Mouse (Mus musculus) T-helper 17 cell (primary cell): ENCODE data around the gene Tmem161a.

ENCODE experiments used
- in situ Hi-C, 2 experiments: fragments of 300-600 bp; cut with MboI, MseI; formaldehyde crosslinking; loops; 1 replicate in 1 of 2; 2 replicates in 1 of 2; pipeline ENCODE4 v1.15.1; 2025; ENCODE audit warnings: high pct_unique_total_duplicates in 2 of 2

Gene Tmem161a

DNA sequence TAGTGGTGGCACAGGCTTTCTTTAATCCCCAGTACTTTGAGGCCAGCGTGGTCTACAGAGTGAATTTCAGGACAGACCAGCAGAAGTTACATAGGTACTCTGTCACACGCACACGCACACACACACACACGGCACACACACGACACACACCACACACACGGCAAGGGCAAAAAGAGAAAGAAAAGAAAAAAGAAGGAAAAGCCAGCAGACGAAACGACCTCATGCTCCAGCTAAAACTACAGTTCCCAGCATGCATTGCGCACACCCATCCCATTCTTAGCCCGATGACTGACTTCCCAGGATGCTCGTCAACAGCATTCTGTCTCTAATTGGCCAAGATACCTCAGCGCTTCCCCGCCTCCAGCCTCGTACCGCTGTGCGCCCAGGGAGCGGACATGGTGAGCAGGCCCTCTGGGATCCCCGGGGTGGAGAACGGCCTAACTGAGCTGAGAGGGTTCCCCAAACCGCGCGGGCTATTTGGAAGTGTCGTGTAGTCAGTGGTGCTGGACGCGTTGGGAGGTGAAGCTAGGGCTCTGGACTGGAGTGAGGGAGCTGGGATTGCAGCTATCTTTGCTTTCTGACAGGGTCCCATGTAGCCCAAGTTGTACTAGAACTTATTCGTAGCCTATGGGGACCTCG is at the start of gene Tmem161a:
Tmem161a (plus strand) TSS at position 314 of the 639 bp plus-strand sequence.
- in situ Hi-C loops: no loop called here

DNA sequence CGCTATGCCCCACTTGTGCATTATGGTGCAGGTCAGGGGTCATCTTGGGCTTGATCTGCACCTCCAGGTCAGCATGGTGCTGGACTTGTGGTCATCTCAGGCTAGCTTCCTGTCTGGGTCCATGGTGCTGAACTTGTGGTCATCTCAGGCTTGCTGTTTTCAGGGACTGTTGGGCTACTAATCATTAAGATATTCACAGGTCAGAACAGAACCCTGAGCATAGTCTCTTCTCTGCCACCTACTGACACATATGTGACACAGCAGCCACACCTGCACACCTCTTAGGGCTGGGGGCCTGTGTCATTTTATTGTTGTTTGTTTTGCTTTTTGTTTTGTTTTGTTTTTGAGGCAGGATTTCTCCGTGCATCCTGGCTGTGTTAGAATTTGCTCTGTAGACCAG is 49.3 kb upstream of the Tmem161a start:
- in situ Hi-C loops: no loop called here

DNA sequence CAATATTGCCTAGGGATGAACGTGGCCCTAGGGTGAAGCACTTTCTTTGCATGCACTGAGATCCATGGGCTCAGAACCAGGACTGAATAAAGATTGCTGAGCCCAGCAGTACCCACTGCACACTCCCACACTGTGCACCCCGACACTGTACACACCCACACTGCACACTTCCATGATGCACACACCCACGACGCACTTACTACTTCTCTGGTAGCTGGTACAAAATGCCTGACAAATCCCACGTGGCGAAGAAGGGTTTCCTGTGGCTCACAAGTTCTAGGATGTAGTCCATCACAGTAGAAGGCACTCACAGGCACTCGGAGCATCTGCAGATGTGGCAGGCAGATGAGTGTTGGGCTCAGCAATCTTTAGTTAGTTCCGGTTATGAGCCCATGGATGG is 47.2 kb upstream of the Tmem161a start:
- in situ Hi-C loops: no loop called here

DNA sequence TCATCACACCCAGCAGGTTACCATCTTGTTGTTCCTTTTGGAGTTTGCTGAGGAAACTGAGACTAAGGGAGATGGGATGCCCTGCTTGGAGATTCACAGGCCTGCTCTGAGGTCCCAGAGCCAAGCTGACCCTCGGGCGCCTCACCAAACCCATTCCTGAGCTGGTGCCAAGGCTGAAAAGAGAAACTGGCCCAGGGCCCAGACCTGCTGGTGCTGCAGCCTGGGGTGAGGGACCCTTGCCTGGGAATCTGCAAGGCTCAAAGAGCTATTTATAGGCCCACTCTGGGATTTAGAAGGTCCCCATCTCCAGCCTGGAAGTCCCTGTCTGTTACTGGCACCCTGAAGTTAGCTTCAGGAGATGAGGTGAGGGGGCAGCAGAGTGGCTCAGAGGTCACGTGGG is 43.7 kb upstream of the Tmem161a start:
- in situ Hi-C loops: no loop called here

DNA sequence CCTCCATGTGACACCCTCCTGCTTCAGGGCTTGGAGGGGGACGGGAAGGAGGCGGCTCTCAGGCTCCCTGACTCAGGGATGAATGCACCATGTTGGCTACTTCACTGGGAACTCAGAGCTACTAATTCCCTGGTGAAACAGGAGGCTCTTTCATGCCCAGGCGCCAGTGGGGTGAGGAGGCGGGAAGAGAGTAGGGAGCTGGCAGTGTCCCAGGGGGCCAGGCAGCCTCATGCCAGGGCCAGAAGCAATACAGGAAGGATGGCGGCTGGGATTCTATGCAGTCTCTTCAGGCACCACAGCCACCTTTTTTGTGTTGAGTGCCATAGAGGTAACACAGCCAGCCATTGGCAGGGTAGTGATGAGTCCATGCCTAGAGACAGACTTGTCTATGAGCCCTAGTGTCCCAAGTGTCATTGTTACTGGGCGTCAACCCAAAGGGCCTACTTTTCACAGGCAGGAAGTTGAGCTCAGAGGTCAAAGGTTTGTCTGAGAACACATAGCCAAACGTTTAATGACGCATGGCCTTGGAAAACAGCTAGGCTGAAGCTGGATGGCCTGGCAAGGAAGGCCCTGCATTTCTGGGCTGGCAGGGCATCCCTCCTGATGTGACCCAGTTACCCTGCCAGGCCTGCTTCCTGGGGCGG is 42.7 kb upstream of the Tmem161a start:
- in situ Hi-C loops: no loop called here

DNA sequence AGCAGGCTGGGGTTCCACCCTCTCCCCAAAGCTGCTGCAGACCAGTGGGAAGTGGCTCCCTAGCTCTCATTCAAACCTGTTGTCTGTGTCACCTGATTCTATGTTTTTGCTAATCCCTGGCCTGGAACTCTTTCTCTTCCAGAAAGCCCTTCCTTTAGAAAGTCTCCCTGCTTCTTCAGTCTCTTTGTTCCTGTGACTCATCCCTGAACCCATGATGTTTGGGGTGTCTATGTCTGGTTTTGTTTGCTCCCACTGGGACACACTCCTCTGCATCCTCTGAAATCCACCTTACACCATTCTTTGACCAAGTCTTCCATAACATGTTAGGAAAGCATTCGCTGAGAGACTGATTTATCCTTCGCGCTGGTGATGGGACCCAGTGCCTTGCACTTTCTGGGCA is 42.1 kb upstream of the Tmem161a start:
- in situ Hi-C loops: no loop called here

DNA sequence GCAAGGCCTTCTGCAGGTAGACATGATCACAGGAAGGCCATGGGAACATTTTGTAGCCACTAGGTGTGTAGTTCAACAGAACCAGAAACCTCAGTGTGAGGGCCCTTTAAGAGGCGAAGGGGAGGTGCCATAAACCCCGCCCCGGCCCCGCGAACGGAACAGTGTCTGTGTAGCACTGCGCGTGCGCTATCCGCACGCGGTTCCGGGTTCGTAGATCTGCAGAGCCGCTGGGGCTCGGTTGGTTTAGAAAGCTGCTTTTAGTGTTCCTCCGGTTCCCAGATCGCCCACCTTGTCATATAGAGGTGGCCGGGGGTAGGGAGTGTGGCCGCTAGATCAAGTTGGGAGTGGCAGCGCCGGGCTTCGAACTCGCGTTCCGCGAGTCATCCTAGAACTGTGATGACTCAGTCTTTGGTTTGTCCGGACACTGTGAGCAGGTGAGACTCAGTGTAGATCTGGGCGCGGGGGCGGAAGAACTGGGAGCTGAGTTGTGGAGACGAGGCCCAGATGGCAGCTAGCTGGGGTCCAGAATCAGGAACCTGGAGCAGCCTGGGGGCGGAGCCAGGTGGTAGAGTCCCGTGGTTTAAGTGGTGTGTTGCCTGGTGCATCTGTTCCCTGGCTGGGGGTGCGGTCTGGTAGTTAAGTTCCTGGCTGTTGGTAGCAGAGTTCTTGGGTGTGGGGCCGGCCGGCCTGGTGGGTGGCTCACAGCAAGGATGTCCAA is 40.8 kb upstream of the Tmem161a start, which contains the start of gene Nr2c2ap:
Nr2c2ap (plus strand) TSS at position 168 of the 718 bp plus-strand sequence.
- in situ Hi-C loops: no loop called here

DNA sequence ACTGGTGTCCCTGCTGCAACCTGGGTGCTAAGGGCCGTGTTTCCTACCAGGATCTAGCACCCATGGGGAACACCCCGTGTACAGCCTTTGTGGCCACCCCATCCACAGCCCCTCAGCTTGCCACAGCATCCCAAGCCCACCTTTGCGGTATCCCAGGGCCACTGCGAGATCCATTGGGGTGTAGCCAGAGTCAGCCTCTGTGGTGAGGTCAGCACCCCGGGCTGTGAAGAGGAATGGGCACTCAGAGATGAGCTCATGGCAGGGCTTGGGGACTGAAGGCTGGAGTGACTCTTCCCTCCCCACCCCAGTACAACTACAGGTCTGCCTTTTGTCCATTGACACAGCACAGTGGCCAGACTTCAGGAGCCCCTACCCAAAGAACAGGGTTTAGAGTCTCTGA is 38.1 kb upstream of the Tmem161a start:
- in situ Hi-C loops: no loop called here

DNA sequence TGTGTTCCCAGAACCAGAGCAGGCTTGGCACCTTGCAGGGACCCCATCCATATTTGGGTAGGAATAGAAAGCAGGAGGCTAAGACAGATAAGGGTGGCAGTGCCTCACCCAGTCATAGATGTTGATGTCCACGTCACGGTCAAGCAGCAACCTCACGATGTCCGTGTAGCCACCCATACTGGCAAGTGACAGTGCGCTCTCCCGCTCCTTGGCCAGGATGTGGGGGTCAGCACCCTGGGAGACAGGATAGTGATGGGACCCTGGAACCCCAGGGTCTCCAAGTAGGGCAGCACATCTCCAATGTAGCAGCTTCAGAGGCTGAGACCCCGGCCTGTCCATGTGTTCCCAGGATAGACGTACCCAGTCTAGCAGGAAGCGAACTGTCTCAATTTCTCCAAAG is 37.2 kb upstream of the Tmem161a start:
- in situ Hi-C loops: no loop called here

DNA sequence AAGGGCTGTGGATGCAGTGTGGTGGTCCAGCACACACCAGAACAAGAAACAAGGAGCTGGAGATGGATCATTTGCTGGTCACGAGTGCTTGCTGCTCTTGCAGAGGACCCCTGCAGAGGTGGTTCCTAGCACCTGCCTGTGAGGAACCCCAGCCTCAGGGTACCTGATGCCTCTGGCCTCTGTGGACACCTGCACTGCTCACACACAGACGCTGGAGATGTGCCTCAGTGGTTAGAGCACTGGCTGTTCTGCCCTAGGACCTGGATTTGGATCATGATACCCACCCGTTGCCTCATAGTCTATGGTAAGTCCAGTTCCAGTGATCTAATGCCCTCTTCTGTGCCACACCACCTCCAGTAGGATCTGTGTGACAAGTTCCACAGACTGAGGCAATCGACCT is 35.6 kb upstream of the Tmem161a start:
- in situ Hi-C loops: no loop called here

DNA sequence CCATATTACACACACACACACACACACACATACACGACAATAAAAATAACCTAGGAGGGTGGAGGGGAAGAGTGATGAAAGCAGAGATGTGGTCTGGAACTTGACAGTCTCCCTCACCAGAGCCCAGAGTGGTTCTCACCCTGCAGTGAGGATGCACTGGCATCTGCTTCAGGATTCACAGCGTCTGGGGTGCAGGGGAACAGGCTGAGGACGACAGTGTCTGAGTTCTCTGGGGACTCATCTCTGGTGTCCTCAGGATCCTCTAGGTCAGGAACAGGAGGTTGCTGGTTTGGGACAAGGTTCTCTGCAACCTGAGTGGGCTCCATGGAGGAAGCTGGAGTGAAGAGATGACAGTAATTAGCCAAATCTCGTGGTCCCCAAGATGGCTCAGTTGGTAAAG is 34.3 kb upstream of the Tmem161a start:
- in situ Hi-C loops: no loop called here

DNA sequence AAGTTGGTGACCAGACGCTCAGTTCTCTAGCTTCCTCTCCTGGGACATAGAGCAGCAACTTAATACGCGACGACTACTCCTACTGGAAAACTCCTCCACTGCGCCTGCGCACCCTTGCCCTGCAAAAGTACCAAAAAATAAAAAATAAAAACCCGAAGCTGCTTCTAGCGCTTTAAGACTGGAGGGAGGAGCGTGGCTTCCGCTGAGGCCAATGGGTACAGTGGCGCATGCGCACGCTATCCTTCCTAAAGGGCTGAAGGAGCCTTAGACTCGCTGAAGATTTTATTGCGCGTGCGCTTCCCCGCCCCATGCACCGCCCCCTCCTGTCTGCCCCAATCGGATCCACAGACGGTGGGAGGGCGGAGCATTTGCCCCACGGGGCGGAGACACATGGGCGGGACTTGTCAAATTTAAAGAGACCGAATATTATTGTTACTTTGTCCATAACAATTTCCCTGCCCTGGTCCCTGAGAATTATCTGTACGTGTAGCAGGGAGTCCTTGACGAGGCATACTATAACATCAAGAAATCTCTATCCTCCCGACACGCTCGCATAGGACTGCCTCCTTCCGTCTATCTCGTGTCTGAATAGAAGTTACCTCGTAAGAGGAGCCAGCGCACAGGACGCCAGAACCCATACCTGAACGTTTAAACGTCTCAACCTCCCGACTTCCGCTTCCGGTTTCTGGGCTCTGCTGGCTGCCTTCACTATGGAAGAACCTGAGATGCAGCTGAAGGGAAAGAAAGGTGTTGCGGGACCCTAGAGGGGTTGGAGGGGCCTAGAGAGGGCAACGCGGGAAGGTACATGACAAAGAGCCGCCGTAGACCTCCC is 32.9 kb upstream of the Tmem161a start, which contains the start of the genes Rfxank, Borcs8 and Mef2b:
Rfxank (minus strand) TSS at position 129 of the 832 bp plus-strand sequence.
Borcs8 (plus strand) TSS at position 474 of the 832 bp plus-strand sequence.
Mef2b (plus strand) TSS at position 686 of the 832 bp plus-strand sequence.
- in situ Hi-C loops: no loop called here

DNA sequence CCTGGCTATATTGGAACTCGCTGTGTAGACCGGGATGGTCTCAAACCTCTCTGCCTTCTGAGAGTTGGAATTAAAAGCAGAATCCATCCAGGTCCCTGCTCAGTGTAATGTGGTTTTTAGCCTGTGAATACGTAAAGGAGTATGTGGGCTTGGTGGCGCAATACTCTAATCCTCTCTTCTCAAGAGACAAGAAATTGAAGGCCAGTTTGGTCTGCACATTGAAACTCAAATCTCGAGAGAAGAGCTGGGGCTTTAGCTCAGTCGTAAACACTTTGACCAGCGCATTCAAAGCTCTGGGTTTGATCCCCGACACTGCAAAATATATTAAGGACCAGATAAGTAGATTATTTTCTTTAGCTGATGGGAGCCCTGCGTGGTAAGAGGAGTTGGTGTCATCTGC is 32.2 kb upstream of the Tmem161a start:
- in situ Hi-C loops: no loop called here

DNA sequence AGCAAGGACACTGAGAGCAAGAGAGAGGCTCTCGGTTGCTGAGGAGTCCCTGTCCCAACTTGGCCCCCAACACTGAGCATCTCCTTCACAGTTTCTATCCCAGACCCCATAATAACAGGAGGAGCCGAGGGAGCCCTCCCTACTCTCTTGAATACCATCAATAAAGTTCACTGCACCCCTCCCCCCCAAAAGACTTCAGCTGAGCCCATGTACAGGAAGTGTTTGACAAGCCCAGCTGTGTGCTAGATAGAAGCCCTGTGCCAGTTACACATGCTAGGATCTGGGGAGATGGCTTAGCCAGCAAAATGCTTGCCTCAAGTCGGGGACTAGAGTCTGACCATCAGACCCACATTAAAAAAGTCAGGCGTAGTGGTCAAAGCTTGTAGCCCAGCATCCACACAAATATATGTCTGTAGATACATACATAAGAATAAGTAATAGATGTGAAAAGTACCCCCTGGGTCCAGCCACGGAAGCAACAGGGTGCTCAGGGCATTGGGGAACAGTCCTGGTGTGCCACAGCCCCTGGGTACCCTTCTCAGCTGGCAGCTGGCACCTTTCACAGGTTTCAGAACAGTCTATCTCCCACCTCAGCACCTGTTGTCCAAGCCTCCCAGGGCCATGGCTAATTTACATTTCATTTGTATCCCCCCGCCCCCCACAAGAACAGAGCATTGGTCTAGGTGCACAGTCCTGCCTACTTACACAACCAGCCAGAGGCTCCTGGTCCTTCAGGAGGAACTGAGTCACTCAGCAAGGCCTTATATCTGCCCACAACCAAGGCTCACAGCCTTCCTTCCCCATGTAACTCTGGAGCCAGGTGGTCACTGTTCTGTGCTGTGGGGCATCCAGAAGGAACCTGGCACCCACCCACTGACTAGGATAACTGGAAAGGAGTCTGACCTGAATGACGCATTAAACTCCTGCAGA is 24.2 kb upstream of the Tmem161a start:
- in situ Hi-C loops: no loop called here

DNA sequence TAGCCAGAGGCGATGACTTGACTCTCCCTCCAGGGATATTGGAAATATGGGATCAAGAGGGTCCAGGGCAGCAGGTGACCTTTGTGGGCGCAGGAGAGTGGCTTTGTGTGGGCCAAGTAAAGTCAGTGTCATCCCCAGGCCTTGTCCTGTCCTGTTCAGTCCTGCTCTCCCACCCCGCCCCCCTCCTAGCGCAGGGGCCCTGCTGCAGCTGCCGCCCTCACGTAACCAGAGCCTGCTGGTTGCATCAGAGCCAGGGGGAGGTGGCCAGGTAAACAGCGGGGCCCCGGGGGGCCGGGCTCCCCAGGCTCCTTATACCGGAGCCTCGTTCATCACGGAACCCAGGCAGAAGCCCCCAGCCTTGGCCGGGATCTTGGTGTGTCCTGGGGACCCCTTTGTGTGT is 22.0 kb upstream of the Tmem161a start:
- in situ Hi-C loops: no loop called here

DNA sequence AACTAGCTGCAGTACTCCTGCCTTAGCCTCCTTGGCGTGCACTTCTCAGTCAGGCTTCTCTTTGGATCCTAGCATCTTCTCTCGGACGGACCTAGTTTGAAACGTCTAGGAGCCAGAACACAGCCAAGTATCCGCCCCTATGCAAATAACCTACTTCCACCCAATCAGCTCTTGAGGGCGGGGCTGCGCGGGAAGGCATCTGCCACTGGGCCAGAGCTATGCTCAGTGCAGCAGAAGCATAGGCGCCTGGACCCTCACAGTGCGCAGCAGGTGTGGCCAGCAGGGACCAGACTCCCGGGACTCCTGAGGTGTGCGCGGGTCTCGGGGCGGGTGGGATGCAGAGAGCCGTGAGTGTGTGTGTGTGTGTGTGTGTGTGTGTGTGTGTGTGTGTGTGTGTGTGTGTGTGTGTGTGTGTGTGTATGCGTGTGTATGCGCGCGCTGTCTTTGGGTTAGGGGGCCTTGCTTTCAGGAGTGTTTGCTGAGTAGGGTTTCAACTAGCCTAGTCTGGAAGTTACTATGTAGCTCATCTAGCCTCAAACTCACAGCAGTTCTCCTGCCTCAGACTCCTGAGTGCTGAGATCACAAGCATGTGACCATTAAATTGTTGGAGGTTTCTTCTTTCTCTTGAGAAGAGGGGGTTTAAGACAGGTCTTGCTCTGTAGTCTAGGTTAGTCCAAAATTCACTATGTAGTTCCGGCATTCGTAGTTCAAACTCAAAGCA is 19.5 kb upstream of the Tmem161a start:
- in situ Hi-C loops: no loop called here

DNA sequence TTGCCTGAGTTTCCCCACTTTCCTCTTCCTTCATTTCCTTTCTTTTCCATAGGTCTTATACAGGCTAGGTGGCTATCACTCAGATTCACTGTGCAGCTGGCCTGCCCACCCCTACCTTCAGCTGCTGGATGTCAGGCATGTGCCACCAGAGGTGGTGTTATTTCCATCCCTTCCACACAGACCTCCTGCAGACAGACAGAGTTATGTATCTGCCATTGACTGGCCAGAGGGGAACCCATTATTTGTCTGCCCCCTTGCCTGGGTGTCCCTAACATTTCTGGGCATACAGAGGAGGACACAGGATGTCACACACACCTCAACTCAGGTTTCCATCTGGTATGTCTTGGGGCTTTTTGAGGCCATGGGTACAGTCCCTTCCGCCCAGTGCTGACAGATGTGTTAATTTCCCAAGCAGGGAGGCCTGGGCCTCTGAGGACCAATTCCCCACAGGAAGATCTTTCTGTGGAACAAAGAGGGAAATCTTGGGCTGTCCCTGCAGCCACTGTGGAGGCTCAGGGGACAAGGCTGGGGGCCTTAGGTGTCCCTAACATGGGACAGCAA is 14.8 kb upstream of the Tmem161a start:
- in situ Hi-C loops: no loop called here

DNA sequence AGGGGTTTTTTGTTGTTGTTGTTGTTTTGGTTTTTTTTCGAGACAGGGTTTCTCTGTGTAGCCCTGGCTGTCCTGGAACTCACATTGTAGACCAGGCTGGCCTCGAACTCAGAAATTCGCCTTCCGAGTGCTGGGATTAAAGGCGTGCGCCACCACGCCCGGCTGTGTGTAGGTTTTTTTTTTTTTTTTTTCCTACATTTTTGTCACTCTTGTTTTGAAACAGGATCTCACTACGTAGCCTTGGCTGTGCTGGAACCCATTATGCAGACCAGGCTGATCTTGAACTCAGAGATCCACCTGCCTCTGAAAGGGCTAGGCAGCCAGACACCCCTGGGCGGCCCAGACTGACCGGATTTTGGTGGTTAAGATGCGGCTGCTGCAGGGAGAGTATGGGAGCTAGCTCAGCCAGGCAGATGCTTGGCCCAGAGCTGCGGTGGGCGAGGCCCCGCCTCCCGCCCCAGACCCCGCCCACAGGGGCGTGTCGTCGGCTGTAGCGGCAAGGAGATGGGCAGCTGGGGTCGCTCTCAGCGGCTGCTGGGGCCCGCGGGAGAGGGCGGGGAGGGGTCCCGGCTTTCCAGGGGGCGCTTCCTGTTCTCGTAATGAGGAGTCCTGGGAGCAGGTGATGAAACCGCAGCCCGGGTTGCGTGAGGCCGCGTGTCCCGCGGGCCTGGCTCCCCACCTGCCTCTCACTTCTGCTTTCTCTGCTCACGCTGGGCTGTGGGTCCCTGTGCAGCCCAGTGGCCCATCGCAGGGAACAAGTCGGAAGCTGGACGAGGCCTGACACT is 13.9 kb upstream of the Tmem161a start:
- in situ Hi-C loops: no loop called here

DNA sequence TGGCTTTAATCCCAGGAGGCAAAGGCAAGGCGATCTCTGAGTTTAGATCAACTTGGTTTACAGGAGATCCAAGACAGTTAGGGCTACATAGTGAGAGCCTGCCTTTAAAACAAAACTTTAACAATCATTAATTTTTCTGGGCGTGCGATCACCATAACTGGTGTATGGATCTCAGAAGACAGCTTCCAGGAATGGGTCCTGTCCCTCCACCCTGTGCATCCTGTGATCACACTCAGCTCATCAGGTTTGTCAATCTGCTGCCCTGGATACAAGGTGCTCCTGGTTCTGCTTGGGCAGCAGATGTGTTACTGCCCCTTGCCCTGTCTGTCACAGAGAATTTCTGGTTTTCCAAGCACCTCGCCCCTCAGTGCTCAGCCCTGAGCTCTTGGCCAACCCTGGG is 12.9 kb upstream of the Tmem161a start:
- in situ Hi-C loops: no loop called here
